Comparison of ENCODE assay signal across 17 mouse cellular contexts in genomic region chr3:122433975-122434626, GRCm38 (mm10).
"Had no signal": no experiment of that assay in that cellular context is flagged by ENCODE, and none has a peak within 500 bp of the region (broad histone marks: within the 10 kb centered on the region; RNA-seq: fewer than 3 reads in every experiment).

No protein-coding gene starts in this region.

- H3K9me3 ChIP-seq: midbrain, embryonic 10.5 days; midbrain, embryonic 12.5 days; neural tube, embryonic 13.5 days; neural tube, embryonic 15.5 days had no signal

- H3K27ac ChIP-seq: midbrain, embryonic 10.5 days; midbrain, embryonic 12.5 days; neural tube, embryonic 13.5 days; neural tube, embryonic 15.5 days had no signal

- H3K36me3 ChIP-seq: midbrain, embryonic 12.5 days; neural tube, embryonic 13.5 days; neural tube, embryonic 15.5 days had no signal

- DNase-seq: lung, embryonic 14.5 days; lung, postnatal 10 days; lung, postnatal 4 days; midbrain, embryonic 14.5 days; retina, postnatal 1 day; right cerebral cortex, adult 18-20 months; right cerebral cortex, postnatal 25 days; right cerebral cortex, postnatal 4 days; spleen, adult 18-20 months; thymus, adult 18-20 months; thymus, postnatal 25 days had no signal

- ATAC-seq: midbrain, embryonic 16.5 days had no signal

- H3K4me3 ChIP-seq: midbrain, embryonic 10.5 days; midbrain, embryonic 12.5 days; myocyte; neural tube, embryonic 13.5 days; neural tube, embryonic 15.5 days had no signal

- H3K9ac ChIP-seq: lung, embryonic 14.5 days; midbrain, embryonic 12.5 days; neural tube, embryonic 13.5 days; neural tube, embryonic 15.5 days had no signal

- H3K27me3 ChIP-seq: midbrain, embryonic 12.5 days; neural tube, embryonic 13.5 days; neural tube, embryonic 15.5 days had no signal
